Mouse (Mus musculus) MN1 (cell line): ENCODE measurements around the gene Hes2.
A peak's percentile ranks its signal among the peaks of the same experiment; 100 is the strongest.

Experiments
- DNase-seq: peaks from one replicate; pipeline ENCODE4 v3.0.0-alpha.2; 2016; ENCODE audit warnings: low spot score

Gene Hes2

DNA sequence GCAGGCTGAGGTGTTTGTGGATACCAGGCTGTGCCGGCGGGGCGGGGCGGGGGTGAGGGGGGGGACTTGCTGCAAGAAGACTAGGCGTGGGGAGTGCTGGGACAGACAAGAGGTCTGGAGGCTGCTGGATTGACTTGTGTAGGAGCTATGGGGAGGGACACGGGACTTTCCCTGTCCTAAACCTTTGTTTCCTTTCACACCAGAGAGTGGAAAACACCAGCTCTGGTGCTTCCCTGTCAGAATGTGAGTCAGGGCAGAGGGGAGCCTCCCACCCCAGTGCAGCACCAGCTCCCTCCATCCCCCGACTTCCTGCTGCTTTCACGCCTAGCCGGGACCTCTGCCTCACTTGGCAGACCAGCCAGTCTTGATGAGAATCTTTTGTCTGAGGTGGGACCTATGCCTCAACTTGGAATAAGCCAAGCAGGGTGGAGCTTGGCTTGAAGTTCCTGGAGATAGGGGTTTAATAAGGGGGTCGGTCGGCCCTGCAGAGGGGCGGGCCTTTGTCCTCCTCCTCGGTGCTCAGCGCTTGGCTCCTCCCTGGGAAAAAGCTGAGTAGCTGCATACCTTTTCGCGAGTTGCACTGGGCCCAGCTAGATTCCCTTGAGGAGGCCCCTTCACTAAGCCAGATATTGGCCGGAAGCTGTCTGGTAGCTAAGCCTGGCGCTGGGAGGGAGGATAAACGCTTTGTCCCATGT is 27.0 kb downstream of the Hes2 start:
- DNase-seq, result peak; percentile 70

GRCm38 (mm10) chr4:152186205-152187082 is 27.8 kb downstream of the Hes2 start:
- DNase-seq, result peak; percentile 45

DNA sequence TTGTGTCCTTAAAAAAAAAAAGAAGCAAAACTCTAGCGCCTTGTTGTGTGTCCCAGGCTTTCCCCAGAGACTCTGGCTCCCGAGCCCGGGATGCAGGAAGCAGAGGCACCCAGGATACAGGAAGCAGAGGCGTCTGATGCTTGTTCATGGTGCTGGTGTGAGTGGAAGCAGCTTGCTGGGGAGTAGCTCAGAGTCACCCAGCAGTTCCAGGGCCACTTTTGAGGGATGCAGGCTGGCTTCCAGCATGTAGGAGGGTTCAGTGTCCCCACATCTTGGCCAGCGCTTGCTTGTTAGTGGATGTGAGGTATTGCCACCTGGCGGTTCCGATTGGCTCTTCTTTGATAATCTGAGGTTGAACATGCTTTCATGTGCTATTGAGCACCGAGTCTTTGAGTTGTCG is 28.5 kb downstream of the Hes2 start:
- DNase-seq, result no peak

DNA sequence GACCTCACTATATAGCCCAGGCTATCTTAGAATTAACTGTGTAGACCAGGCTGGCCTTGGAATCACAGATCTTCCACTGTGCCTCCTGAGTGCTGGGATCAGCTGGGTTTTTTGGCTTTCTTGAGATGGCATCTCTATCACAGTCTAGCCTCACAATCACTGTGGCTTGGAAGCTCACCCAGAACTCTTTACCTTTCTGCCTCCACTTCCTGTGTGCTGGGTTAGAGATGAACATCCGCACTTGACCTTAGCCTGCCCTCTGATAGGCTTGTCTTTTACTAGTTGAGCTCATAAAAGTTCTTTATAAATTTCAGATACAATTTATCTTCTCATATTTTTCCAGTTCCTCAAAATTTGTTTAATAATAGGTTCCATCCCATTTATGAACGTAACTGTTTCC is 30.0 kb downstream of the Hes2 start:
- DNase-seq, result no peak

- DNase-seq, result no peak
Observed at GRCm38 (mm10) chr4:152189071-152189470, 30.4 kb downstream of the Hes2 start.

DNA sequence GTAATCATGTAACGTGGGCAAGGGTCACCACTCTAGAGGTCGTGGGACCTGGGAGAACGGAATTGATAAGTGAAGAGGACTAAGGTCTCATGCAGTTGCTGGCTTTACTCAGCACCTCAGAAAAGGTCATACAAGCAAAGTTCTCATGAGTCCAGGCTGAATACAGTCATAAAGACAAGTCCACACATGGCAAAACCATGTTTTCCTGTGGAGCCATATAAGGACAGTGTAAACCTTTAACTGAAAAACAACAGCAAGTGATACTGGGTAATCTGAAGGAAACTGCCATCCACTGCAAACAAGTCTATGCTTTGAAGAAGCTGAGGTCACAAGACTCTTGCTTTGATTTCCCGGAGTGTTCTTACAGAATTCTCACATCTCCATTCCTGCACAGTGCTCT is 31.0 kb downstream of the Hes2 start:
- no peak for DNase-seq

DNA sequence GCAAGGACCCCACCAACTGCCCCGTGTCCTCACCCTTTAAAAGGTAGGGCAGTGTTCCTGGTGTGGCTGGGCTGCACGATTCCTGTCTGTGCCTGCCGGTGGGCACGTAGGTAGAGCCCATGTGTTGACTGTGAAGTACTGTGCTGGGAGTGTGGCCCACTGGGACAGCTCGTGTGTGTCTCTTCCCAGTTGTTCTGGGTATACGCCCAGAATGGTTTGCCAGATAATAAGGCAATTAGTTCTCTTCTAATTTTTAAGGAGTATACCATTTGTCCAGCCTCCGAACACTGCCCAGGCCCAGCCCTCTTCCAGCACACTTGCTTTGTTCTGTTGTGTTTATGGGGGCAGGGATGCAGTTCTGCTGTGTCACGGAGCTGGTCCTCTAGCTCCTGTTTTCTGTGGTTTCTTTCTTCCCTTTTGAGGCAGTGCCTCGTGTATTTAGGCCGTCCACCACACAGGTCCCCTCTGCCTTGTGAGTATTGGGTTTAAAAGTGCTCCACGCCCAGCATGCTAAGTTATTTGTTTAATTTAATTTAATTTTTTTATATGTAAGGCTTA is 31.5 kb downstream of the Hes2 start:
- DNase-seq, result peak; percentile 41

DNA sequence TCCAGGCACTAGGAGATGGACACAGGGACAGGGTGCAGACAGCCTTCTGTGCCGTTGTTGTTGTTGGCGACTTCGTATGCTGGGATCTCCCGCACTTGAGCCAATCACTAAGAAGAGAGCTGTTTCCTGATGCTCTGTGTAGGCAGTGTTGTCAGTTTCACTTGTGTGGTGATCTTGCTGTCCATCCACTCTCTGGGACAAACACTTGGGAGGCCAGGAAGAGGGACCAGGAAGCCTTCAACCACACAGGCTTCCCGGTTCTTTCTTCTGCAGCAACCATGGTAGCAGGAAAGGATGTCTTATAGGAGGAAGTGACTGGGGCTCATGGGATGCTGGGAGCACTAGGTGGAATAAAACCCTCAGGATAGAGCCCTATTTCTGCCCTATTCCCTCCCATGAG is 32.0 kb downstream of the Hes2 start:
- DNase-seq, result no peak

GRCm38 (mm10) chr4:152192569-152192968 is 33.9 kb downstream of the Hes2 start:
- no peak for DNase-seq

GRCm38 (mm10) chr4:152194476-152195175 is 36.0 kb downstream of the Hes2 start:
- no peak for DNase-seq

- DNase-seq, result no peak
Observed at GRCm38 (mm10) chr4:152196276-152196675, 37.6 kb downstream of the Hes2 start.

GRCm38 (mm10) chr4:152197545-152197944 is 38.9 kb downstream of the Hes2 start:
- DNase-seq, result no peak

GRCm38 (mm10) chr4:152199617-152200016 is 41.0 kb downstream of the Hes2 start:
- DNase-seq, result no peak

DNA sequence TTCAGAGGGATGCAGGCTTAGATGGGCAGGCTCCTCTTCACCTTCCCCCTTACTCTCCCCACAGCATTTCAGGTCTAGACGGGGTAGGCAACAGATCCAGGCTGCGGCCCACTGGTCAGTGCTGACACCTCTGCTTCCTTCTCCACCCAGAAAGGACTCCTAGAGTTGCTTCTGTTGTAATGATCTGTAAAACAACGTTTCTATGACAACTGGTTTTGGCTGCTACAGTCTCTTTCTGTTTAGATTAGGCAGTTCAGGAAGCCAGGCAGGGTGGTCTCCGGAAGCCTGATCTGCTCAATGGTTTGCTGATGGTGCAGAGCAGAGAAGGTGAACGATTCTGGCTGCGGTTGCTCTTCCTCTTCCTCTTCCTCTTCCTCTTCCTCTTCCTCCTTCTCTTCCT is 42.8 kb downstream of the Hes2 start:
- DNase-seq, result no peak

GRCm38 (mm10) chr4:152202418-152202817 is 43.8 kb downstream of the Hes2 start:
- no peak for DNase-seq

- DNase-seq, result peak; percentile 71
Observed at GRCm38 (mm10) chr4:152202905-152203304, 44.2 kb downstream of the Hes2 start.

- no peak for DNase-seq
Observed at GRCm38 (mm10) chr4:152204663-152205062, 46.0 kb downstream of the Hes2 start.

GRCm38 (mm10) chr4:152206199-152206598 is 47.5 kb downstream of the Hes2 start:
- DNase-seq, result peak; percentile 33

GRCm38 (mm10) chr4:152209623-152210022 is 51.0 kb downstream of the Hes2 start:
- DNase-seq, result no peak
